Mouse (Mus musculus): ENCODE data around the gene Gpcpd1.

DNA sequence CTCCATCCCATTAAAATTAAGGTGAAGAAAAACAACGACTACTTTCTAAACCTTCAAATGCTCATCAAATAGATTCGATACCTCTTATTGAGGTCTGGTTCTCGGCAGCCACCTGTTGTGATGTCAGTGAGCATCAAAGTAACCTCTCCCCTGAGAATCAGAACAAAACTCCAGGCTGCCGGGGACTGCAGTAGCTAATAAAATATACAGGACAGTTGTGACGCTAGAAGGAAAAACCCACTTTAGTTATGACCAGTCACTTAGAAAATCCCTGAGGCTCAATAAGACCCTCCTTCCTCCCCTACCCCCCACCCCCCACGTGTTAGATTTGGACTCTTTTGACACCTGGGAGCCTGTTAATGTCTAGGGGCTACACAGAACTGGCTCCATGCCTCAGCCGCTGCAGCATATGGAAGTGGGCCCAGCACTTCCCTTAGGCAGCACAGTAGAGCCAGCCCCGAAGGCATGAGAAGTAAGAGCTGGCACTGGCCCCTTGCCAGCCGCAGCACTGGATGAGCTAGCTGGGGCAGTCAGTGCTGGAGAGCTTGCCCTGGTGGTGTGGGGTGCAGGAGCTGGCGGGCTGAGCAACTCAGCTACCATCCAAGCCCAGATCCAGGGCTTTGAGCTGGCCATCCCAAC, 60.5 kb downstream of the Gpcpd1 start:
- TF ChIP-seq POLR2A (IDR thresholded peaks at IDR 0.05; ENCODE audit: control insufficient read depth, low read depth, low read length) (no peak), CTCF (IDR thresholded peaks at IDR 0.05; ENCODE audit: control insufficient read depth, insufficient read depth, insufficient replicate concordance, low read depth, low read length) (no peak)

Data from testis, adult 2 months (tissue).